Mouse (Mus musculus) heart, postnatal 0 days (tissue): ENCODE measurements around the gene Ssx2ip.

Experiments
- CTCF ChIP-seq: IDR thresholded peaks from 2 replicates; pipeline ENCODE4 v1.5.1; 2016; ENCODE audit warnings: antibody characterized with exemption, control low read depth, low read depth
- EP300 ChIP-seq: IDR thresholded peaks from 2 replicates; pipeline ENCODE4 v1.6.1; 2016; ENCODE audit warnings: antibody characterized with exemption, low read depth

DNA sequence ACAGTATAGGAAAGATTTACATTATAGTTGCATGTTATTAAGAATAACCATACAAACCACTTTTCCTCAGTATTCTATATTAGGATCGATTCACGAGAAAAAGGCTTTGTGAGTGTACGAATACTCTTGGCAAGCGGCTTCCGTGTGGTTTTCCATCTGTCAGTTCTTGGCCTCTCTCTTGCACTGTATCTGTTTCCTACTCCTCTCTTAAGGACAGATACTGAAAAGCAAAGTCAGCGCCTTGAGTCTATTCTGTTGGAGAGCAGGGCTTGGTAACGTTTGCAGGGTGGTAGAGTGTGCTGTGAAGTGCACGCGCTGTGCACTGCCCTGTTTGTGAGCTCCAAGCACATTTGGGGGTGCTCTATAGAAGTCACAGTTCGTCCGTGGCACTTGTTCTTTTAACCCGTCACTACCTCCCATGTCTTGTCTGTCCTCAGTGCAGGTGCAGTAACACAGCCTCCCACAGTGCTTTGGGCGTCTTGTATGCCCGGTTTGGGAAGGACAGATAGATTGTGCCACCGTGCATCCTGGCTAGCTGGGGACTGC, 15.6 kb downstream of the Ssx2ip start:
- TF ChIP-seq CTCF, result no peak
- TF ChIP-seq EP300, result no peak
